Mouse (Mus musculus) liver, embryonic 14.5 days (tissue): ENCODE results near the gene Ly6g6c. TPM values are rescaled to one million over a fixed set of nuclear protein-coding genes. Genes with fewer than 3 reads are reported as not detected.

Source experiments
- ATAC-seq: fragments of 200-750 bp; cut with Nextera tagmentation; 2 replicates; pipeline ENCODE4 v1.8.0; 2017; ENCODE audit warnings: moderate number of reproducible peaks, mild to moderate bottlenecking, moderate library complexity; ENCODE audit not compliant: insufficient read depth
- DNase-seq, 3 experiments: peaks; one replicate each; pipeline ENCODE4 v3.0.0-alpha.2; 2012 to 2013; ENCODE audit warnings: low read depth in 3 of 3, low spot score in 3 of 3
- H3K27ac ChIP-seq: fragments of 300-500 bp; sonication (generic); 2 replicates; pipeline ENCODE4 v1.5.1; 2014; ENCODE audit warnings: moderate library complexity, mild to moderate bottlenecking, control low read depth, inconsistent platforms
- H3K27me3 ChIP-seq: fragments of 300-500 bp; sonication (generic); 2 replicates; pipeline ENCODE4 v1.6.1; 2014; ENCODE audit warnings: mild to moderate bottlenecking, low read length, moderate library complexity; ENCODE audit not compliant: control insufficient read depth, insufficient read depth
- H3K36me3 ChIP-seq: fragments of 300-500 bp; sonication (generic); replicated peaks from 2 replicates; pipeline ENCODE4 v1.6.1; 2014; ENCODE audit warnings: low read depth; ENCODE audit not compliant: control insufficient read depth, insufficient read depth
- H3K4me1 ChIP-seq, 2 experiments: fragments of 200-500 bp in 1 of 2; fragments of 300-500 bp in 1 of 2; sonication (generic) in 1 of 2; replicated peaks; 2 replicates each; pipeline ENCODE4 v1.6.1; 2012 to 2014; ENCODE audit warnings: antibody characterized with exemption in 1 of 2, inconsistent platforms in 1 of 2, low read length in 1 of 2; ENCODE audit not compliant: control insufficient read depth in 2 of 2, insufficient read depth in 2 of 2
- H3K4me2 ChIP-seq: fragments of 300-500 bp; sonication (generic); 2 replicates; pipeline ENCODE4 v1.6.1; 2014; ENCODE audit warnings: low read depth, mild to moderate bottlenecking, control low read depth, moderate library complexity
- H3K4me3 ChIP-seq, 2 experiments: fragments of 200-500 bp in 1 of 2; fragments of 300-500 bp in 1 of 2; sonication (generic) in 1 of 2; 2 replicates each; pipeline ENCODE4 v1.5.1; 2012 to 2014; ENCODE audit warnings: low read depth in 2 of 2, low read length in 2 of 2, mild to moderate bottlenecking in 2 of 2, control low read depth in 1 of 2, inconsistent platforms in 1 of 2, moderate library complexity in 1 of 2; ENCODE audit not compliant: insufficient read depth in 1 of 2
- H3K9ac ChIP-seq: fragments of 300-500 bp; sonication (generic); replicated peaks from 2 replicates; pipeline ENCODE4 v1.6.1; 2014; ENCODE audit warnings: mild to moderate bottlenecking, control low read depth, moderate library complexity
- H3K9me3 ChIP-seq: fragments of 300-500 bp; sonication (generic); 2 replicates; pipeline ENCODE4 v1.6.1; 2016; ENCODE audit warnings: low read length, mixed read lengths; ENCODE audit not compliant: control insufficient read depth
- CTCF ChIP-seq: IDR thresholded peaks from 2 replicates; pipeline ENCODE4 v1.5.1; 2016; ENCODE audit warnings: antibody characterized with exemption, low read depth, control low read depth
- EP300 ChIP-seq: IDR thresholded peaks from 2 replicates; pipeline ENCODE4 v1.6.1; 2016; ENCODE audit warnings: antibody characterized with exemption, low read depth
- WGBS: fragments of 180-500 bp; shearing (Covaris S2); extraction: QIAGEN DNeasy Blood & Tissue Kit; methylation state at CpG from one replicate; pipeline ENCODE4 v1.1.7; 2014; ENCODE audit not compliant: insufficient replicate concordance; 5-methylcytosine and 5-hydroxymethylcytosine counted together
- polyA plus RNA-seq, 2 experiments: library from polyadenylated mRNA; depleted of rRNA in 1 of 2; stranded (reverse) in 1 of 2; unstranded in 1 of 2; fragments of >200 nt; fragmentation: Nextera tagmentation in 1 of 2; extraction: Ambion mirVana in 1 of 2; gene quantifications; 2 replicates each; pipeline versions ENCODE4 v1.2.1 to v1.2.3; 2012 to 2014

Gene Ly6g6c
- polyA plus RNA-seq, 2 experiments = 0.26 to 0.37 TPM

DNA sequence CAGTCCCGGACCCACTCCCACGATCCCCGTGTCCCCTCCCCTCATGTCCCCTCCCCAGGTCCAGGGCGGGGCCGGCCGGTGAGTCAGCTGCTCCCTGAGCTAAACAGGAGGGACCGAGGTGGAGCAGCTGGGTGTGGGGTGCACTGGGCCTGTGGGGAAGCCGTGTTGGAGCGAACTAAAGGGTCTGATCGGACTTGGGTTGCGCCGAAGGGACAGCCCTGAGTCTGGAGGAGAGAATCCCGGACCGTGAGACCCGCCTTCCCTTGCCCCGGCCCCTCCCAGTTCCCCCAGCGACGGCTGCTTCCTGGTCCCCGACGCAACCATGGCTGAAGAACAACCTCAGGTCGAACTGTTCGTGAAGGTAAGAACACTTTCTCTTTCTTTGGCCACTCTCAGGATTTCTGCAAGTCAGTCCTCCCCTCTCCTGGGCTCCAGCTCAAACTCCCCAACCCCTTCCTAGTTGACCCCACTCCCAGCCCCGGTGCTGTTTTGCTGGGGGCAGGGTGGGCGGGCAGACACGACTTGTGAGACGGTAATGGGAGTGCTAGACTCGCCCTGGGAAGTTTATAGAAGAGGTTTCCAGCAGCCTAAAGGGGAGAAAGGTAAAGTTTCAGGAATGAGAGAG lies 14.9 kb upstream of the Ly6g6c start:
- H3K27ac ChIP-seq = peak overlapping the region; percentile 81
- H3K4me1 ChIP-seq = peaks cover 45 to 47% of the 10 kb centered on the region in 2 experiments
- H3K4me2 ChIP-seq = peak overlapping the region; percentile 98
- H3K36me3 ChIP-seq = peaks cover 30% of the 10 kb centered on the region
- no peaks in the 10 kb centered on the region for H3K9me3 ChIP-seq
- H3K4me3 ChIP-seq = peak overlapping the region; percentile 81 to 93
- peak; percentile 24; the same call in 1 of the 2 replicates for ATAC-seq
- no peaks in the 10 kb centered on the region for H3K27me3 ChIP-seq
- TF ChIP-seq CTCF (no peak), EP300 (no peak)
- WGBS = under 1% methylated on average over 27 of the region's 27 CpGs
- DNase-seq = peak in 2 of 3 experiments; percentile 49 to 53
- peak overlapping the region; percentile 89 for H3K9ac ChIP-seq

DNA sequence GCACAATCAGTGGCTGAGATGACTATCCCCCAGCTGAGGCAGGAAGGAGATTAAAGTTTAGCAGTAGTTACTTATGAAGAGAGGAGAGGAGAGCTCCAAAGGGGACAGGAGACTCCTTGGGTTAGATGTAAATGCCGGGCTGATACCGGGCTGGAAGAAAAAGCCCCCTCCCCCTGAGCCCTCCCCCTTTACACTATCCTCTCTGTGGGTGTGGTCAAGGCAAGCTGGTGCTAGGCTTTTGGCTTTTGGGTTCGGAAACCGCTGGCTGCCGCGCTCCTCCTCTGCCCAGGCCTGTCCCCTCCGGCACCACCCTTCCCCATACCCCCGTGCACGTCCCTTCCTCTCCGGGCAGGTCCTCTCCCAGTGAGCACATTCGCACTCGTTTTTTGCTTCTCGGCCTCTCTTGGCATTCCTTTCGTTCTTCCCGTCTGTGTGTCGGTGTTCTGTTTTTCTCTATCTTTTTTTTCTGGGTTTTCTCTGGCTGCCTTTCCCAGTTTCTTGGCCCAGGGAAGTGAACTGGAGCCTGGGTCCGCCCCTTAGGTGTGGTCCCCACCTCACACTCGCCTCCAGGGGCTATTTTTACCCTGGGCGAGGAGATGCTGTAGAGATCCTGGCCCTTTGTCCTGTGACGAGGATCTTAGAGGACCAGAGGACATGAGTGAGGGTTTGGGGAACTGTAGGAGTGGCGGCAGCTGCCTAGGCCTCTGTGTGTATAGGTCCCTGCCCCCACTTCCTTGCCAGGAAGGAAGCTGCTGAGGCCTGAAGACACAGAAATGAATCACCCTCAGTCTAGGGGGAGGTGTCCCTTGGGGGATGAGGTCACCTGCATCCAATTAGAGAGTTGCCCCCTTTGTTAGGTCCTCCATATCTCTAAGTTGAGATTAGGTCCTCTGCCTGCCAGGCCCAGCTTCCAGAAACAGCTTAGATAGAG lies 13.8 kb upstream of the Ly6g6c start:
- Histone ChIP-seq H3K4me1 (peaks cover 40 to 41% of the 10 kb centered on the region in 2 experiments), H3K4me2 (peak overlapping the region; percentile 98), H3K36me3 (peaks cover 40% of the 10 kb centered on the region), H3K9ac (peak overlapping the region; percentile 87), H3K27ac (peak overlapping the region; percentile 87), H3K4me3 (peak overlapping the region; percentile 81 to 93), H3K9me3 (no peaks in the 10 kb centered on the region), H3K27me3 (no peaks in the 10 kb centered on the region)
- ATAC-seq (peak; percentile 47), DNase-seq (peak in 2 of 3 experiments; percentile 49 to 71)
- WGBS = 2% methylated on average over 21 of the region's 21 CpGs
- peak; percentile 7; the same call in 1 of the 2 replicates for TF ChIP-seq CTCF
- no peak for TF ChIP-seq EP300

DNA sequence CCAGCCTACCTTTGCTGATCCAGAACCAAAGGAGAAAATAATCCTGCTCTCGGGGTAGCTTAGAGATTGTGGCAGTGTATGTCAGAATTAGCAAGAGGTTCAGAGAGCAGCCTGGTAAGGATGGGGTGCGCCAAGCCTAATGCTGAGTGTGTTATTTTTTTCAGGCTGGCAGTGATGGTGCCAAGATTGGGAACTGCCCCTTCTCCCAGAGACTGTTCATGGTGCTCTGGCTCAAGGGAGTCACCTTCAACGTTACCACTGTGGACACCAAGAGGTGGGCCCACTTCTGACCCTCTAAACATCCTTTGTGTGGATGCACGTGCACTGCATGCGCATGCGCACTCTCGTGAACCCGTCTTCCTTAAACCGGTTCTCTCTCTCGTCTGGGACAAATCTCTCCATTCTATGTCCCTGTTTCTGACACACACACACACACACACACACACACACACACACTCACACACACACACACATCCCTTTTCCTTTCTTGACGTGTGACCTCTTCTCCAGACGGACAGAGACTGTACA lies 12.9 kb upstream of the Ly6g6c start:
- Histone ChIP-seq H3K4me2 (peak overlapping the region; percentile 98), H3K27me3 (no peaks in the 10 kb centered on the region), H3K4me3 (peak overlapping the region; percentile 81 to 93), H3K4me1 (peaks cover 34 to 35% of the 10 kb centered on the region in 2 experiments), H3K9me3 (no peaks in the 10 kb centered on the region), H3K9ac (peak overlapping the region; percentile 87), H3K27ac (0 out of 2 replicates have a peak overlapping the region, but pooled peaks have one; percentile 87), H3K36me3 (peaks cover 40% of the 10 kb centered on the region)
- TF ChIP-seq CTCF (no peak), EP300 (no peak)
- ATAC-seq (no peak), DNase-seq (no peak)
- 76% methylated on average over 12 of the region's 12 CpGs for WGBS

DNA sequence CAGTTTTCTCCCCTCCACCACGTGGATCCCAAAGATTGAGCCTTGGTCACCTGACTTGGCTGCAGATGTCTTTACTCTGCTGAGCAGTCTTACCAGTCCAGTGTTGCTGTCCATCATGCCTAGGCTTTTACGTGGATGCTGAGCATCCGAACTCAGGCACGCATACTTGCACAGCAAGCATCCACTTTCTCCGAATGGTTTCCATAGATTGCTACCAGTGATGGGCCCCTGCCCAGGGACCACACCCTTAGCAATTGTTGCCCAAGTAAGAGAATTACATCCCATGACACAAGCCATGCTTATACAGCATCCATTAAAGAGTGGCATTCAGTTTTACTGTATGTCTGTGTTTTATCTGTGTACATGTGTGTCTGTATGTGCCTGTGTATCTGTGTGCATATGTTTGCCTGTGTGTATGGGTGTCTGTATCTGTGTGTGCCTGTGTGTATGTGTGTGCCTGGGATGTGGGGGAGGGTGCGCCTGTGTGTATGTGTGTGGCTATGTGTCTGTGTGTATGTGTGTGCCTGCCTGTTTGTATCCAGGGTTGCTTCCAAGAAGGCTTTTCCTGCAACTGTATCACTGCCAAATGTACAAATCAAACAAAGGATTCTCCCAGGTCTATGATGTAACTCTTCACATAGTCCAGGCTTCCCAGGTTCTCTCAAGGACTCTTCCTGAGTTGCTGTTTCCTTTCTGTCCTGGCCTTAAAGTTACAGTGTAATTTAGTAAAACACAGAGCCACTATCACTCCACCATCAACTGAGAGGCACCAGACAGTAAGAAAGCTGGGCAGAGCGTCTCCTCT lies 9.3 kb upstream of the Ly6g6c start:
- Histone ChIP-seq H3K4me2 (no peak overlapping the region), H3K36me3 (peaks cover 40% of the 10 kb centered on the region), H3K9ac (no peak overlapping the region), H3K4me3 (no peak overlapping the region), H3K27me3 (no peaks in the 10 kb centered on the region), H3K4me1 (peaks cover 13 to 18% of the 10 kb centered on the region in 2 experiments), H3K9me3 (no peaks in the 10 kb centered on the region), H3K27ac (no peak overlapping the region)
- no peak for DNase-seq
- TF ChIP-seq EP300 = no peak
- no peak for TF ChIP-seq CTCF
- ATAC-seq = no peak
- 80% methylated on average over 7 of the region's 7 CpGs for WGBS
